Mouse (Mus musculus): Measurements from ENCODE around the gene 1700007K13Rik. TPM values are rescaled to one million over a fixed set of nuclear protein-coding genes. Genes with fewer than 3 reads are reported as not detected.
"Not testable (repeated sequence)": the region's sequence is repeated elsewhere in the genome, so short reads cannot be mapped to it uniquely, and the experiment has no call there.

The 1700007K13Rik gene
- total RNA-seq (2021), result 1.0 TPM in 1 of 2 replicates, not detected in the other
- long read RNA-seq, result 0 reads

DNA sequence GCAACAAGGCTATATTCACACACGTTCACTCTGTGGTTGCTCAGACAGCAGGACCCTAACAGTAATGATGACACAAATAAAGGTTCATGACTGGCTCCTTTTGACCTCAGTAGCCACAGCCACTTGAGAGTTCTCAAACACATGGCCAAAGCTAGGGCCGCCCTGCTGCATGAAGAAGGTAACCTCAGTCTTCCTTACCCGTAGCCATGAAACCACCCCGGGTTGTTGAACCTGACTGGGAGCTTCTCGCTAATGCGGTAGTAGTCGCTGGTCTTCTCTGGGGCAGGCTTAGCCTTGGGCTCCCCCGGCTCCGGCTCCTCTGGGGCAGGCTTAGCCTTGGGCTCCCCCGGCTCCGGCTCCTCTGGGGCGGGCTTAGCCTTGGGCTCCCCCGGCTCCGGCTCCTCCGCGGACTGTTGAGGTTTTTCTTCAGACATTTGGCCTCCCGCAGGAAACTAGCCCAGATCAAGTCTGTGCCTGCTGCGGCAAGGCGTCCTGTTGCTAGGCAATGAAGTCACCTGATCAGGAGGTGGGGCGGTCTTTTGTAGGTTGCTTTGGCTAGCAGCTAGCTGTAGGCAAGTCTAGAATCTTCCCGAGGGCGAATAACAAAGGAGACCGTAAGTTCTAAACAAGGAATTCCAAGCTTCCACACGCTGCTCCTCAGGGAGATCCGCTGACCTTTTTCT is at the start of gene 1700007K13Rik:
TSS of gene 1700007K13Rik (minus strand) at position 497 of the 683 bp plus-strand sequence.
- DNase-seq, result peak; percentile 69

DNA sequence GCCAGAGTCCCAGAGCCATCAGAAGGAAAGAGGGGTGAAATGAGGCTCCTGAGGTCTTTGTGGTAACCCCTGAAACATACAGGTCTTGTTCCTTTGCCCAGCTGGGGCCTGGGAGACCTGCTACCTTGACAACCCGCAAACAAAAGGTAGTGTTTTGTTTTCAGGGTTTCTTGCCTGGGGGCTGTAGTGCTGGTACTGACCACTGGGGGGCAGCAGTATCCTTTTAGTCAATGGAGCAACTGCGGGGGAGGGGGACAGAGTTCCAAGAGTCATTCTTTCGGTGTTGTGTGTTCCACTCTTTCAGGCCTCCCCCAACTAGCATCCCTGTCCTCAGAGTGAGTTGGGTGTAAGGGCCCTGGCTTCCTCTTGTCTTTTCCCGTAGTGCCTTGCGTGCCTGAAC is 48.4 kb upstream of the 1700007K13Rik start:
- peak; percentile 81 for DNase-seq

DNA sequence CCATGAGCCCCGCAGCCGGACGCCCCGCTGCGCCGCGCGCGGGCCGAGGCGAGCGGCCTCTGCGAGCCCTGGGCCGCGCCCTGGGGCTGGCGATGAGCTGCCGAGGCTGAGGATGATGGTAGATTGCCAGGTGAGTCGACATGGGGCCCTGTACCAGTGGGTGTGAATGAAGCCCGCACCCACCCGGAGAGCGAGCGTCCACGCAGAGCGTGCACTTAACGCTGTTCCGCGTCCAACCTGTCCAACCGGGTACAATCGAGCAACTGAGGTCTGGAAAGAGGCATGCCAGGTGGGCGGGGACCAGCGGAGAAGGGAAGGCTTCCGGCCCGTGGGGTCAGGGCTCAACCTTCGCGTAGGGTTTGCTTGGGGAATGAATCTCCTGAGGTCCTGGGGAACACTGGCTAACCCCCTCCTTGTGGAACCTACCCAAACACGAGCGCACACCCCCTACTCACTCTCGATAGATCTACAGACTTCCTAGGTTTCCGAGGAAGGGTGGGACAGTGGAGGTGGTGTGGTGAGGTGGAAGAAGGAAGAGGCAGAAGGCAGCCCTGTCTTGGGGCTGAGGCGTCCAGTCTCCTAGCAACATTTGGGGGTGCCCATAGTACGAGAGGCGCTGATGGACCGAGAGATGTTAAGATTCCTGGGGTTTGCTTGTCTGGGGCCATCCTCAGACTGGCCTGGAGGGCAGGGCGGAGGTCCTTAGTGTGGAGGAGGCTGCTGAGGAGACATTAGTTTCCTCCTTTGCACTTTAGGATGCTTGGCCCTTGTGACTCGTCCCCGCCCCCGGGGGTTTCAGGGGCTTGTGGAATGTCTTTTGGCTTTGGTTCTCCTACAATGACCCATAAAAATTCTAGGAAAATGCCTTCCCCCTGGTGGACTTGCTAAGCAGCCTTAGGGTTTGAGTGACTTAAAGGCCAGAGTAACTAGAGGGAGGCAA is 47.6 kb upstream of the 1700007K13Rik start:
- no peak for DNase-seq

DNA sequence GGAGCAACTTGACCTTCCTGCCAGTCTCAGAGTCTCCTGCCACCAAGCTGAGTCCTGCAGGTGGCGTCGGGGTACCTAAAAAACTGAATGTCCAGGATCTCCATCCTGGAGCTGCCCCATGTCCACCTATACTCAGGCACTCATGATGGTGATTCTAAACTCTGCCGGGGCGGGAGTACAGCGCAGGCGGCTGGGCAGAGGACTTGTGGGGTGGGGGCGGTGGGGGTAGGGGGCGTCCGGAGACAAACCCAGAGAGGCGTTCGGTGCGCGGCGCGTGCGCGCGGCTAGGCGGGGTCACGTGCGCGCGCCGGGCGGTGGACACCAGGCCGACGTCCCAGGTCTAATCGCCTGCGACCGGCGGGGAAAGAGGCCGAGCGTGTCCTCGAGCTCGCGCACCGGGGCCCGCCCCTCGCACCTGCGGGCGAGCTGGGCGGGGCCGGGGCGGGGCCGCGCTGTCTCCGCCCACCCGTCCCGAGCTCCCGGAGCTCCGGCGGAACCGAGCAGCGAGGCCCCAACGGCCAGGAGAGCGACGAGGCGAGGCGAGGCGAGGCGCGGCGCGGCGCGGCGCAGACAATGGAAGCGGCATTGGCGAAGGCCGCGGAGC is 46.8 kb upstream of the 1700007K13Rik start, which contains the start of gene Ralgds:
TSS of gene Ralgds (plus strand) at position 328 of the 604 bp plus-strand sequence.
- peak; percentile 62 for DNase-seq

DNA sequence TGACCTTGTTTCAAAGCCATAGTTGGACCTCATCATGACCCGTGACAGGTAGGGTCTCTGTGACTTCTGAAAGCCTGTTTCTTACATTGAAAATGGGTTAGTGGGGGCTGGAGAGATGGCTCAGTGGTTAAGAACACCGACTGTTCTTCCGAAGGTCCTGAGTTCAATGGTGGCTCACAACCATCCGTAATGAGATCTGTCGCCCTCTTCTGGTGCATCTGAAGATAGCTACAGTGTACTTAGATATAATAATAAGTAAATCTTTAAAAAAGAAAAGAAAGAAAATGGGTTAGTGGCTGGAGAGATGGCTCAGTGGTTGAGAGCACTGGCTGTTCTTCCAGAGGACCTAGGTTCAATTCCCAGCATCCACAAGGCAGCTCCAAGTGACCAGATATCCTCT is 45.5 kb upstream of the 1700007K13Rik start:
- not testable (repeated sequence) for DNase-seq

DNA sequence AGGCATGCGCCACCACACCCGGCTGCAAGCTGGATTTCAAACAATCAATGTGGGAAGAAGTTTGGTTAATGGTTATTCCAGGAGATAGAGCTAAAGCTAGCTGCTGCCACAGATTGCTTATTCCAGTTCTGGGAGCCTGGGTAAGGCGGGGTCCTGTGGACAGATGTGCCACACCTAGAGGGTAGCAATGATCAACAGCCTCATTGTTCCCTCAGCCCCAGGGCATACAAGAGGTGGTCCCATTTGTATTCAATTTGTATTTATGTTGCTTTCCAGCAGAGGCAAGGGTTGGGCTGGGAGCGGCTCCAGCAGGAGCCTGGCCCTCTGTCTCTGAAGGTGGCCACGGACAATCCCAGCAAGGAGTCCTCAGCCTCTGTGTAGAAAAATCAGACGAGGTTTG is 40.2 kb upstream of the 1700007K13Rik start:
- DNase-seq, result no peak

DNA sequence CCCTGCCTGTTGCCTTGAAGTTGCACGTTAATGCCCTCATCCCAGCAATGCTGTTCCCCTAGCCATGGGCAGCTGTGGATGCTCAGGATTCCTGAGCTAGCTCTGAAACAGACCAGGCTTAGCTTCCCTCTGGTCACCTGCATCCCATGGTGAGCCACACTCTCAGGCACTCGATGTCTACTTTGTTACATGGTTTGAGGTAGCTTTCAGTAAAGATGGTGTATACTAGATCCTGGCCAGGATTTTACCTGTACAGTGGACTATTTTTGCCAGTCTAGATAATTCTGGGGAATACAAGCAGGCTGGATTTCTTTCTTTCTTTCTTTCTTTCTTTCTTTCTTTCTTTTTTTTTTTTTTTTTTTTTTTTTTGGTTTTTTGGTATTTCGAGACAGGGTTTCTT is 39.7 kb upstream of the 1700007K13Rik start, which contains the start of gene Gm10134:
TSS of gene Gm10134 (plus strand) at position 301 of the 400 bp plus-strand sequence.
- no peak for DNase-seq

DNA sequence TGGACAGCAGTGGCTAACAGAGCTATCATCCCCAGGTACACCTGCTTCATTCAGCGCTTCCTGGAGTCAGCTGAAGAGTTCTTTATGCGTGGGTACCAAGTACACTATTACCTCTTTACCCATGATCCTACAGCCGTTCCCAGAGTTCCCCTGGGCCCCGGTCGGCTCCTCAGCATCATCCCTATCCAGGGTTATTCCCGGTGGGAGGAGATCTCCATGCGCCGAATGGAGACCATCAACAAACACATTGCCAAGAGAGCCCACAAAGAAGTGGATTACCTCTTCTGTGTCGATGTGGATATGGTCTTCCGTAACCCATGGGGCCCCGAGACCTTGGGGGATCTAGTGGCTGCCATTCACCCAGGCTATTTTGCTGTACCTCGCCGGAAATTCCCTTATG is 38.5 kb upstream of the 1700007K13Rik start:
- no peak for DNase-seq

DNA sequence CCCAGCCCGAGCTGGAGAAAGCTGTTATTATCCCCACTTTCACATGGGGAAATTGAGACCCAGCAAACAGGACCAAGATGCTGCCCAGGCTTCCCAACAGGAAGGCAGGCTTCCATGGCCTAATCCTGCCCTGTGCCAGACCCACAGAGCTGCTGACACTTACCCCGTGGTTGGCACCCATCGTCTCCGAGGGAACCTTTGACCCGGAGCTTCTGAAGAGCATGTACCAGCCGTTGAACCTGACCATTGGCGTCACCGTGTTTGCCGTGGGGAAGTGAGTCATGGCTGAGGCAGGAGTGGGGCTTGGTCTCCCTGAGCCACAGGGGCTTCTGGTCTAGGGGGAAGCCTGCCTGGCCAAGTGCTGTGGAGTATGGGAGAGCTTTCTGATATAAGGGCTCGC is 36.9 kb upstream of the 1700007K13Rik start:
- DNase-seq, result no peak

DNA sequence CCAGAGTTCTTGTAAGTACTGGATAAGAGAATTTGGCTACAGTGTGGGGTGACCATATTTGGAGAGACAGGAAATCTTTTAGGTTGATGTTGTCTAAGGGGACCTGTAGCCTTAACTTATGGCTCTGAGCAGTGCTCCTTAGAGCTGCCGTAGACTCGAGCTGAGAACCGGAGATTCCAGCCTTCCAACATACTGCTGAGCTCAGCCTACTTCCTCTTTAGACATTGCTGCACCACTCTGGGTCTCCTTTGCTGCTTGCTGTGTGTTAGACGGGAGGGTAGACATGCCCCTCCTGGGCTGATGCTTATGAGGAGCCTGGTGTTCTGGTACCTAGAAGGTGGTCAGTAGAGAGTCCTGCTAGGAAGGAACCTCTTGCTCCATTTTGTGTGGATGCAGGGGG is 32.3 kb upstream of the 1700007K13Rik start:
- no peak for DNase-seq

DNA sequence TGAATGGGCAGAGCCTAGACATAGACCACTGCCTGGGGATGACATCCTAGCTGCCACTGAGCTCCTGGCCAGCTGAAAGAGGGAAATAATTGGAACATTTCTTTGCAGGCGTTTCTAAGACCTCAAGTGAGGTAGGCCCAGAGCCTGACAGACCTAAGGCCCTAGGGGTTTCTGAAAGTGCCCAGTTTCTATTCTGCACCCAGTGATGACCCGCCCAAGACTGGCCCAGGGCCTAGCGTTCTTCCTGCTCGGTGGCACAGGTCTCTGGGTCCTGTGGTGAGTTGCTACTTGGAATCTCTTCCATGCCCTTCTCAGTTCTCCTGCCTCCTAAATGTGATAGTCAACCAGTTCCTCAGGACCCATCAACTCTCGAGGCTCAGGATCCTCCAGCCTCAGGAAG is 31.4 kb upstream of the 1700007K13Rik start:
- no peak for DNase-seq

DNA sequence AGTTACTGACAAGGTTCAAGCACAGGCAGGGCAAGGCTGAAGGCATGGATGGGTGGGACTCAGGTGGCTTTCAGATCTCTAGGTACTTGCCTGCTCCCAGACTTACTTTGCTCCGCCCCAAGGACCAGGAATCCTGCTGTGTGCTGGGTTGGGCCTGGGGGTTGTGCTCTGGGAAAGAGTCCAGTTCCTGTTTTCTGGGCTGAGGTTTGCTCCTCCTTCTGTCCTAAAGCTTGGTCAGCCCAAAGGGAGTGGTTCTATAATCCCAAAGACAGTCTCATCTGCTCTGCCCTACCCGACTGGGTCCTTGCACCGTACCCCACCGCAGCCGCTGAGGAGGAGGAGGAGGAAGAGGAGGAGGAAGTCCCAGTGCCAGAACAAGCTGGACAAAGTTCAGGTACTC is 30.5 kb upstream of the 1700007K13Rik start, which contains the start of gene Gbgt1:
TSS of gene Gbgt1 (plus strand) at position 221 of the 400 bp plus-strand sequence.
- DNase-seq, result no peak

DNA sequence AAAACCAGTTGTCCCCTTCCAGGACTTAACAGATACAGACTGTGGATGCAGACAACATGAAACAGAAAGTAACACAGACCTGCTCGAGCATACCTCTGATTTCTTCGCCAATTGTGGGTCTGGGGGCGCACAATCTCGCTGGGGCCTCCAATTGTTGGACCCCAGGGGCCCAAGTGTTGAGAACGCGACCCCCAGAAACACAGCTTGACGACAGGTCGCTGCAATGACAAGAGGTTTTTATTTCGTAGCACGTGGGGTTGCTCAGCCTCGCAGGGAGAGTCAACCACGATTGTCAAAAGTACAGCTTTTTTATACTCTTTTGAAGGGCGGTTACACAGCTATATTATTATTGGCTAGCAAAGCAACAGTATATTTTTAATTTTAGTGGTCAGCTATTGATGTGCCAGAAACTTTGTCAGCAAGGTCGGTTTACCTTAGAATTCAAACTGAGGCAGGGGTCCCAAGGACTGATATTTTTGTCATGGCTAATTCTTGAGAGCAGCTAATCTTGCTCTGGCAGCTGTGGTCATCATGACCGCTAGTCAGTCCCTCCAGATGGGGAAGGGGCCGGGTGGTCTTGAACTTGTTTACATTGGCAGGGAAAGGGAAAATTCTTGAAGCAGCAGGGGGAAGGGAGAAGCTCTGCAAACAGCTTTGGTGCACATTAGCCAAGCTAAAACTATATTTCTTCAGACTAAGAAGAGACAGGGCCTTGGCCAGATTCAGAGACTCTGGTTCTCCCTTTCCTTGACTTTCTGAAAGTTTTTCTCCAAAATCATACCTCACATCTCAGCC is 29.9 kb upstream of the 1700007K13Rik start:
- DNase-seq, result no peak

DNA sequence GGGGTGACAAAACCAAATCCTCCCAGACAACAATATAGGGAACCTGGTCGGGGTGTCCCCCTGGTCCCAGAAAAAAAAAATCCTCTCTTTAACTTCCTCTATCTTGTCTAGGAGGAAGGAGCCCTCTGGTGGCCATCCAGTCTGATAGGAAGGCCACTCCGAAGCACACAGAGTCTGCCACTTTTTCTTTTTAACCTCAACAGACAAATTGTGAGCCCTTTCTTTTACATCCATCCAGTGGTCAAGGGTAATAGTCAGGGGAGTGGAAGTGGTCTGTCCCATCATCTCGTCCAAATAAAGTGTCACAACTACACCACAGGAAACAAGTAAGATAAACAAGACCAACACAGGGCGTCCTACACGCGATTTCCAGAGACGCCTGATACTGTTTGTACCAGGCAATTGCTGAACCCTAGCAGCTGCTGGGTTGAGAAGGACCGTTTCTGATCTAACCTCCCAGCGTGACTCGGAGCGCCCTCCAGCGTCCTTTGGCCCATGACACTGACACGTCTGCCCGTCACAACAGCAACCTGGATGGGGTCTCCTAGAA is 29.1 kb upstream of the 1700007K13Rik start:
- no peak for DNase-seq

DNA sequence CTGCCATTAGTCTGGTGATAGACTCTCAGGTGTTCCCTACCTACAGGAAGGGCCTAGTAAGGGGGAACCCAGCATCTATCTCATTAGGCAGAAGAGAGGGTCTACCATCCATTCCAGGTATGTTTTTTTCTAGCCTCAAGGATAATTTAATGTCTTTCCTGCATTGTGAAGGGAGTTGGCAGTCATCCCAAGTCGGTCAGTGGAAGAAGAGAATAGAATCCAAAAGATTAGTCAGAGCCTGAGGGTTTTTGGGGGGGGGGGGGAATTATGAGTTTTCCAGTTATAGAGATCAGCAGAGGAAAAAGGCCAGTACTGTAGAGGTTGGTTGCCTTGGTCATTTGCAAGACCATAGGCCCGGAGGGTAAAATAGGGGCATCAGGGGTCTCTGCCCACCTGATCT is 28.4 kb upstream of the 1700007K13Rik start:
- peak; percentile 30 for DNase-seq

DNA sequence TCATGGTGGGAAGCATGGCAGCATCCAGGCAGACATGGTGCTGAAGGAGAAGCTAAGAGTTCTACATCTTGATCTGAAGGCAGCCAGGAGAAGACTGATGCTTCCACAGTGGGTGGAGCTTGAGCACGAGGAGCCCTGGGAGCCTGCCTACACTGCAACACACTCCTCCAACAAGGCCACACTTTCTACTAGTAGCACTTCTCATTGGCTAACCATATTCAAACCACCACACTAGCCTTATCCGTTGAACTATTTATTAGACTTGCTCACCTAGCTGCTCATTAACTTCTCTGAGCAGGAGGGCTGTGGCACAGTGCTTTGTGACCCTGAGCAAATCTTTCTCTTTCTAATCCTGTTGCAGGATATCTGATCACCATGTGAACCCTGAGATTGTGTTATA is 17.7 kb upstream of the 1700007K13Rik start:
- DNase-seq, result no peak

DNA sequence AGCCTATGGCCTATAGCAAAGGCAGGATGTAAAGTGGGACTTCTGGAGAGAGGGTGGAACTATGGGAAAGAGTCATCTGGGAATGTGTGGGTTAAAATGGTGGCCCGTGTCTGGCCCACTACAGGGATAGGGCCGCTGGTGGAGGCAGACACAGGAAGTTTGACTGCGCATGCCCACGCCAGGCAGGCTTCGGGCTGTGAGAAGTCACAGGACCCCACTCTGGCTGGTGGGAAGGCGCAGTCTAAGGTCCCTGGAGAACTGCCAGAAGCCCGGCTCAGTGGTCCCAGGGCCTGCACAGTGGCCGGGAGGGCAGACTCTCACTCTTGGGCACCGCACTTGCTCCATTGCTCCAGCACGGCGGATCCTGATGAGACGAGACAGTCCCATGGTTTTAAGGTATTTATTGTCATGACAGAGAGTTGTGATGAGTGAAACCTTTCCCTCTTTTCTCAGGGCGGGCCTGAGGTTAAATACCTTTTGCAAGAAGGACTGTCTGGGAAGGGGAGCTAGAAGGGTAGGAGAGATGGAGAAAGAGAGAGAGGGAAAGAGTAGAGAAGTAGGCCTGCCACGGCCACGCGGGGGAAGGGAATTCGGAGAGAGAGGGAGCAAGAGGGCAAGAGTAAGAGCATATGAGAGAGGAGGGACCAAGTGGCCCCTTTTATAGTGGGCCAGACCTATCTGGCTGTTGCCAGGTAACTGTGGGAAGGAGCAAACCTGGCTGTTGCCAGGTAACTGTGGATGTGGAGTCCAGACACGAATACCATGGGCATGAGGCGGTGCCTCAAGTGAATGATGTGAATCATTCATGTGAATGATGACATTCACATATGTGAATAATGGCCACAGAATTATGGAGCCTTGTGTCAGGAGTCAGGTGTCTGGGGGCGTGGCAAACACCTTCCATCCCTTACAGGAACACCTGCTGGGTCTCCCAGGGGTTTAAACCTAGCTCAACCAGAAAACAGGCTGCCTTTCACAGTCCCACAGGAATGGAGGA is 13.4 kb upstream of the 1700007K13Rik start:
- no peak for DNase-seq

DNA sequence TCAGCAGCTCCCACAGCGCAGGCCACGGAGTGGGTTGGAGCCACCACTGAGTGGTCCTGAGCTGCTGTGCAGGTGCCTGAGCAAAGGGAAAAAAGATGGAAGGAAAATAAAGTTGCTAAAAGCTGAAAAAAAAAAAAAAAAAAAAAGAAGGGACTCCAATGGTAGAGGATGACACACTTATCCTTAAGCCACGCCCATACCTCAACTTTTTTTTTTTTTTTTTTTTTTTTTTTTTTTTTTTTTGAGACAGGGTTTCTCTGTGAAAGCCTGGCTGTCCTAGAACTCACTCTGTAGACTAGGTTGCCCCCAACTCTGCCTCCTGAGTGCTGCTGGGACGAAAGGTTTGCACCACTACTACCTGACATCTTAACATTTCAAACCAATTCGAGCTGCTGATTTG is 11.9 kb upstream of the 1700007K13Rik start:
- not testable (repeated sequence) for DNase-seq

DNA sequence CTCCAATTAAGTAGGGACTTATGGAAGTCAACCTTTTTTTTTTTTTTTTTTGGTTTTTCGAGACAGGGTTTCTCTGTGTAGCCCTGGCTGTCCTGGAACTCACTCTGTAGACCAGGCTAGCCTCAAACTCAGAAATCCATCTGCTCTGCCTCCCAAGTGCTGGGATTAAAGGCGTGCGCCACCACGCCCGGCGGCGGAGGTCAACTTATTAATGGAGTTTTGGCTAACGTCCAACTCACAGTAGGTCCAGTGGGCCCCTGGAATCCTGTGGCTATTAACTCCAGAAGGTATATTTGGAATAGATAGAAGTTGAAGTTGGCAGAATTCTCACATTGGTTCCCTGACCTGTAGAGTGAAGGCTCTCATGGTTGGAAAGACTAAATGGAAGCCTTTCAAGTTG is 5.9 kb upstream of the 1700007K13Rik start:
- DNase-seq, result not testable (repeated sequence)

DNA sequence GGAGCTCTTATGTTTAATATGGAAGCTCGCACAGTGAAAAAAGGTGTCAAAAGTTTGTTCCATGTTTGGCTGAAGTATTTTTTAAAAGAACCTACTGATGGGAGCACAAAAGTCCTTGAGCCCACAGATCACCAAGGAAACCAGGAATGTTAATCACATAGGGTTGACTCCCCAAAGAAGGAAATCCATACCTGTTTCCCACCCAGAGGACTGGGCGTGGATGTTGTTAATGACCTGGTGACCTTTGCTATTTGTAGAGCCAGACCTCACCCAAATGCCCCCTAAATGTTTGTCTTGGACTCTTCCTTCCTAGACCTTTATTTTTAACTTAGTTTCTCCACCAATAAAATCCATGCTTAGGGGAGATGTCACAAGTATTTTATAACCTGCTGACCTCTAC is 4.5 kb upstream of the 1700007K13Rik start:
- no peak for DNase-seq
